Mouse (Mus musculus): ENCODE data around the gene Ccdc87. TPM values are rescaled to one million over a fixed set of nuclear protein-coding genes. Genes with fewer than 3 reads are reported as not detected.

Ccdc87 gene
- polyA plus RNA-seq (2014; fragmentation: Nextera tagmentation; extraction: Ambion mirVana) = 0.07 TPM in 1 of 2 replicates, not detected in the other

- Histone ChIP-seq H3K4me3 (ENCODE audit: low read depth, low read length) (peak within 1 kb of the TSS; percentile 55), H3K9me3 (ENCODE audit: control insufficient read depth, low read depth, low read length) (no peaks in the 10 kb centered on the region), H3K27me3 (ENCODE audit: control insufficient read depth, insufficient read depth, low read length) (peaks cover 8% of the 10 kb centered on the region; the same call in 1 of the 2 replicates), H3K27ac (ENCODE audit: low read length) (no peak within 1 kb of the TSS), H3K4me1 (ENCODE audit: control insufficient read depth, insufficient read depth, low read length) (0 out of 2 replicates have a peak, but pooled peaks cover 13% of the 10 kb centered on the region), H3K36me3 (ENCODE audit: control insufficient read depth, insufficient read depth, low read length) (no peaks in the 10 kb centered on the region), H3K4me2 (replicated peaks; ENCODE audit: low read depth, low read length) (peak within 1 kb of the TSS; percentile 78), H3K9ac (replicated peaks; ENCODE audit: low read depth, low read length) (peak within 1 kb of the TSS; percentile 54)
- WGBS = under 1% methylated on average over 25 of the region's 25 CpGs
- peak; percentile 99 for ATAC-seq (ENCODE audit: insufficient number of reproducible peaks, insufficient read depth, low FRiP score, low read depth)
Measured at GRCm38 (mm10) chr19:4839149-4839548, at the start of gene Ccdc87, which contains the start of gene Ccs. Ccdc87 (plus strand) TSS chr19:4839366. Ccs (minus strand) TSS chr19:4839332.

- peak overlapping the region; percentile 86 for H3K4me3 ChIP-seq (ENCODE audit: low read depth, low read length)
- peak; percentile 57; the same call in 1 of the 2 replicates for ATAC-seq (ENCODE audit: insufficient number of reproducible peaks, insufficient read depth, low FRiP score, low read depth)
- H3K4me2 ChIP-seq (replicated peaks; ENCODE audit: low read depth, low read length) = peak overlapping the region; percentile 78
- H3K36me3 ChIP-seq (ENCODE audit: control insufficient read depth, insufficient read depth, low read length) = peaks cover 43% of the 10 kb centered on the region
- peak overlapping the region; percentile 82 for H3K27ac ChIP-seq (ENCODE audit: low read length)
- H3K9me3 ChIP-seq (ENCODE audit: control insufficient read depth, low read depth, low read length) = no peaks in the 10 kb centered on the region
- peak overlapping the region; percentile 80 for H3K9ac ChIP-seq (replicated peaks; ENCODE audit: low read depth, low read length)
- peaks cover 19% of the 10 kb centered on the region for H3K4me1 ChIP-seq (ENCODE audit: control insufficient read depth, insufficient read depth, low read length)
- WGBS = 0% methylated on average over 16 of the region's 16 CpGs
- no peaks in the 10 kb centered on the region for H3K27me3 ChIP-seq (ENCODE audit: control insufficient read depth, insufficient read depth, low read length)
Measured at GRCm38 (mm10) chr19:4793281-4793830, 45.8 kb upstream of the Ccdc87 start.

- peak within 1 kb of the TSS; percentile 86 for H3K4me3 ChIP-seq (ENCODE audit: low read depth, low read length)
- H3K9me3 ChIP-seq (ENCODE audit: control insufficient read depth, low read depth, low read length) = no peaks in the 10 kb centered on the region
- peak within 1 kb of the TSS; percentile 80 for H3K9ac ChIP-seq (replicated peaks; ENCODE audit: low read depth, low read length)
- H3K36me3 ChIP-seq (ENCODE audit: control insufficient read depth, insufficient read depth, low read length) = peaks cover 46% of the 10 kb centered on the region
- 0% methylated on average over 31 of the region's 31 CpGs for WGBS
- H3K27ac ChIP-seq (ENCODE audit: low read length) = peak within 1 kb of the TSS; percentile 82
- peak; percentile 98 for ATAC-seq (ENCODE audit: insufficient number of reproducible peaks, insufficient read depth, low FRiP score, low read depth)
- H3K4me1 ChIP-seq (ENCODE audit: control insufficient read depth, insufficient read depth, low read length) = peaks cover 19% of the 10 kb centered on the region
- peak within 1 kb of the TSS; percentile 78 for H3K4me2 ChIP-seq (replicated peaks; ENCODE audit: low read depth, low read length)
- no peaks in the 10 kb centered on the region for H3K27me3 ChIP-seq (ENCODE audit: control insufficient read depth, insufficient read depth, low read length)
Measured at GRCm38 (mm10) chr19:4793831-4794422, 45.2 kb upstream of the Ccdc87 start, which contains the start of gene Rbm4. Rbm4 (minus strand) TSS chr19:4793901.

GRCm38 (mm10) chr19:4795929-4796328, 43.2 kb upstream of the Ccdc87 start:
- no peak for ATAC-seq (ENCODE audit: insufficient number of reproducible peaks, insufficient read depth, low FRiP score, low read depth)
- 63% methylated on average over 1 of the region's 1 CpGs for WGBS
- Histone ChIP-seq H3K36me3 (ENCODE audit: control insufficient read depth, insufficient read depth, low read length) (peaks cover 49% of the 10 kb centered on the region), H3K9ac (replicated peaks; ENCODE audit: low read depth, low read length) (no peak overlapping the region), H3K4me1 (ENCODE audit: control insufficient read depth, insufficient read depth, low read length) (peaks cover 11% of the 10 kb centered on the region), H3K4me3 (ENCODE audit: low read depth, low read length) (no peak overlapping the region), H3K9me3 (ENCODE audit: control insufficient read depth, low read depth, low read length) (no peaks in the 10 kb centered on the region), H3K27ac (ENCODE audit: low read length) (no peak overlapping the region), H3K4me2 (replicated peaks; ENCODE audit: low read depth, low read length) (no peak overlapping the region), H3K27me3 (ENCODE audit: control insufficient read depth, insufficient read depth, low read length) (no peaks in the 10 kb centered on the region)

GRCm38 (mm10) chr19:4797846-4798245, 41.3 kb upstream of the Ccdc87 start:
- Histone ChIP-seq H3K4me3 (ENCODE audit: low read depth, low read length) (no peak overlapping the region), H3K27me3 (ENCODE audit: control insufficient read depth, insufficient read depth, low read length) (no peaks in the 10 kb centered on the region), H3K4me2 (replicated peaks; ENCODE audit: low read depth, low read length) (no peak overlapping the region), H3K9ac (replicated peaks; ENCODE audit: low read depth, low read length) (no peak overlapping the region), H3K27ac (ENCODE audit: low read length) (no peak overlapping the region), H3K9me3 (ENCODE audit: control insufficient read depth, low read depth, low read length) (no peaks in the 10 kb centered on the region), H3K36me3 (ENCODE audit: control insufficient read depth, insufficient read depth, low read length) (peaks cover 56% of the 10 kb centered on the region), H3K4me1 (ENCODE audit: control insufficient read depth, insufficient read depth, low read length) (peaks cover 2% of the 10 kb centered on the region; the same call in 1 of the 2 replicates)
- ATAC-seq (ENCODE audit: insufficient number of reproducible peaks, insufficient read depth, low FRiP score, low read depth) = no peak
- WGBS = 98% methylated on average over 2 of the region's 2 CpGs

- H3K36me3 ChIP-seq (ENCODE audit: control insufficient read depth, insufficient read depth, low read length) = peaks cover 66% of the 10 kb centered on the region
- ATAC-seq (ENCODE audit: insufficient number of reproducible peaks, insufficient read depth, low FRiP score, low read depth) = no peak
- WGBS = 93% methylated on average over 5 of the region's 5 CpGs
- no peak overlapping the region for H3K9ac ChIP-seq (replicated peaks; ENCODE audit: low read depth, low read length)
- H3K27ac ChIP-seq (ENCODE audit: low read length) = no peak overlapping the region
- no peaks in the 10 kb centered on the region for H3K27me3 ChIP-seq (ENCODE audit: control insufficient read depth, insufficient read depth, low read length)
- H3K9me3 ChIP-seq (ENCODE audit: control insufficient read depth, low read depth, low read length) = no peaks in the 10 kb centered on the region
- H3K4me3 ChIP-seq (ENCODE audit: low read depth, low read length) = no peak overlapping the region
- H3K4me1 ChIP-seq (ENCODE audit: control insufficient read depth, insufficient read depth, low read length) = no peaks in the 10 kb centered on the region
- no peak overlapping the region for H3K4me2 ChIP-seq (replicated peaks; ENCODE audit: low read depth, low read length)
Measured at GRCm38 (mm10) chr19:4799083-4799482, 40.1 kb upstream of the Ccdc87 start.

- peaks cover 57% of the 10 kb centered on the region for H3K36me3 ChIP-seq (ENCODE audit: control insufficient read depth, insufficient read depth, low read length)
- no peak overlapping the region for H3K4me3 ChIP-seq (ENCODE audit: low read depth, low read length)
- no peaks in the 10 kb centered on the region for H3K9me3 ChIP-seq (ENCODE audit: control insufficient read depth, low read depth, low read length)
- no peak overlapping the region for H3K27ac ChIP-seq (ENCODE audit: low read length)
- H3K4me2 ChIP-seq (replicated peaks; ENCODE audit: low read depth, low read length) = no peak overlapping the region
- H3K9ac ChIP-seq (replicated peaks; ENCODE audit: low read depth, low read length) = no peak overlapping the region
- 94% methylated on average over 7 of the region's 7 CpGs for WGBS
- no peaks in the 10 kb centered on the region for H3K27me3 ChIP-seq (ENCODE audit: control insufficient read depth, insufficient read depth, low read length)
- no peak for ATAC-seq (ENCODE audit: insufficient number of reproducible peaks, insufficient read depth, low FRiP score, low read depth)
- H3K4me1 ChIP-seq (ENCODE audit: control insufficient read depth, insufficient read depth, low read length) = no peaks in the 10 kb centered on the region
Measured at GRCm38 (mm10) chr19:4802691-4803091, 36.5 kb upstream of the Ccdc87 start.

- Histone ChIP-seq H3K9ac (replicated peaks; ENCODE audit: low read depth, low read length) (no peak overlapping the region), H3K9me3 (ENCODE audit: control insufficient read depth, low read depth, low read length) (no peaks in the 10 kb centered on the region), H3K4me3 (ENCODE audit: low read depth, low read length) (no peak overlapping the region), H3K36me3 (ENCODE audit: control insufficient read depth, insufficient read depth, low read length) (peaks cover 54% of the 10 kb centered on the region), H3K27me3 (ENCODE audit: control insufficient read depth, insufficient read depth, low read length) (no peaks in the 10 kb centered on the region), H3K27ac (ENCODE audit: low read length) (no peak overlapping the region), H3K4me2 (replicated peaks; ENCODE audit: low read depth, low read length) (no peak overlapping the region), H3K4me1 (ENCODE audit: control insufficient read depth, insufficient read depth, low read length) (no peaks in the 10 kb centered on the region)
- no peak for ATAC-seq (ENCODE audit: insufficient number of reproducible peaks, insufficient read depth, low FRiP score, low read depth)
- 83% methylated on average over 10 of the region's 10 CpGs for WGBS
Measured at GRCm38 (mm10) chr19:4803283-4803682, 35.9 kb upstream of the Ccdc87 start.

Data from stomach, embryonic 14.5 days (tissue).